Mouse (Mus musculus): ENCODE results near the gene Atp2b2.

The Atp2b2 gene

GRCm38 (mm10) chr6:114042332-114042731 is at the start of gene Atp2b2:
TSS of gene Atp2b2 (minus strand) at chr6:114042613.
- peak; percentile 61 for DNase-seq

DNA sequence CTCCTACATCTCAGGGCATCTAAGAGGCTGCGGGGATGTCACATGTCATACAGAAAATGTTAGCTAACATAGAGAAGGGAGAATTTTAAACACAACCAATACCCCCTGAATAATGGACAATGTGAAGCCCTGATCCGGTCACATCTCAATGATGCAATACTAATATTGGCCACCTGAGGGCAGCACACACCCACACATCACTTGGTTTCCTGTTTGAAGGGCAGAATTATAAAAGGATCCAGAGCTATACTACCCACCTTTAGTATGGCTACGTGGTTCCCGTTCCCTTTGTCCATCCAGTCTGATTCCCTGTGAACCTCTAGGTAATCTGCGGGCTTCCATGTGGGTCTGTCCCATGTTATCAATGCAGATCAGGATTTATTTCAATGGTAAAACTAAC is 47.2 kb upstream of the Atp2b2 start:
- DNase-seq = no peak

DNA sequence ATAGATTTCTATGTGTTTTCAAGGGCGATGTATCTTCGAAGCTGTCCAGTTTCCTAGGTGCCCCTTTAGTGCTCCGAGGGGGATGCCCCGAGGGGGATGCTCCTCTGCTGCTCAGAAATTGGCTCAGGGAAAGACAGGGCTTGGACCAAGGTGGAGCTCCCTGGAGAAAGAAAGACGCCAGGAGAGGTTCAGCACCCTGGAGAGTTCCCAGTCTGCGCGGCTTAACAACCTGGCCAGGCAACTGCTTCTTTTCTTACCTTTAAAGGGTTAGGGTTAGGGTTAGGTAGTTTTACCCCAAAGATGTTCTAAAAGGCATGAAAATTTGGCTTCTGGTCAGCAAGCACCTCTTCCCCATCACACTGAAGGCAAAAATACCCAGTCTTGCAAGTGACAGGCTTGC is 44.7 kb upstream of the Atp2b2 start:
- DNase-seq = no peak

DNA sequence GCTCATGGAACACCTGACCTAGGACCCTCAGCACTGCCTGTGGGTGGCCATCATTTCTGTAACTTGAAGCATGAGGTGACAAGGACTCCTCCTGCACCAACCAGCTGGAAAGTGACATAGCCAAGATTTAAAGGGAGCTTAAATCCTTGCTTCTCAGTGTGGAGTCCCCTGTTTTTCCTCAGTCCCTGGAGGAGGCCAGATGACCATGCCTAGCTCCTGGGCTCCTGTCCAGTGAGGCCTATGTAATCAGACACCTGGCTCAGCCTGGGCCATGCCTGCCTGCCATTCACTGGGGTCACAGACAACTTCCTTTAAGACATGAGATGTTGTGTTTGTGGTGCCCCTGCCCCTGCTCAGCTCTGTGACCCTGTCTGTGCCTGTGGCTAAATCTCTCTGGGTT is 36.1 kb upstream of the Atp2b2 start:
- peak; percentile 42 for DNase-seq

GRCm38 (mm10) chr6:114076560-114076959 is 34.1 kb upstream of the Atp2b2 start:
- peak; percentile 72 for DNase-seq

DNA sequence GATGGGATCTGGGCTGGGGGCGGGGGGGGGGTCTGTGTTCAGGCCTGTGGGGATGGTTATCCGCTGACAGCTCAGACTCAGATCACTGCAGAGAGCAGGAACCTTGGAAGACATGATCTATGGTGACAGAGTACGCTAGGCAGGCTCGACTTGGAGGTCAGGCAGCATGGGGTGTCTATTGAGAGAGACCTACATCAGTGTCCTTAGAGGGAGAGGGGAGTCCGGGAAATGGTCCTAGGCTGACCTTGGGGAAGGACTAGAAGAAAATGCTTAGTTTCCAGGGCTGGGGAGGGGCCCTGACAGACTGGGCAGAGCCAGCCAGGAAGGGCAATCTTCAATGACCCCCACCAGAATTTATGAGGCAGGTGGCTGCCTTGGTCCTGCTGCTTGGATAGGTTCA is 33.6 kb upstream of the Atp2b2 start:
- DNase-seq = no peak

GRCm38 (mm10) chr6:114074929-114075328 is 32.5 kb upstream of the Atp2b2 start:
- DNase-seq = no peak

DNA sequence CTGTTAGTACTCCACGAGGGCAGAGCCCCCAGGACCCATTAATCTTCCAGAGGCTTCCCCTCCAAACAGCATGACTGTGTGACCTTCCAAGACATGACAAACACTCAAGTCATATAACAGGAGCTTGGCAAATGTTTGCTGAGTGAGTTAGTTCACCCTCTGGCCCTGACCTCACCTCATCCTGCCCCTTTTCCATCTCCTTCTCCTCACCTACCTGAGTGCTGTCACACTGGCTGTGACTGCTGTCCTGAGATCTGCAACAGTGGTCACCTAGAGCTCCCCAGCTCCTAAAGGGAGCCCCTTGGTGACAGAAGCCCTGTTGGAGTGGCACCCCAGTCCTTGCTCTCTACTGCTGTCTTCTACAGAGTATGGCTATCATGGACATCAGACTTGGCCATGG is 31.8 kb upstream of the Atp2b2 start:
- DNase-seq = no peak

GRCm38 (mm10) chr6:114071564-114071963 is 29.2 kb upstream of the Atp2b2 start:
- DNase-seq = peak; percentile 63

- DNase-seq = no peak
Measured at GRCm38 (mm10) chr6:114063100-114063499, 20.7 kb upstream of the Atp2b2 start.

DNA sequence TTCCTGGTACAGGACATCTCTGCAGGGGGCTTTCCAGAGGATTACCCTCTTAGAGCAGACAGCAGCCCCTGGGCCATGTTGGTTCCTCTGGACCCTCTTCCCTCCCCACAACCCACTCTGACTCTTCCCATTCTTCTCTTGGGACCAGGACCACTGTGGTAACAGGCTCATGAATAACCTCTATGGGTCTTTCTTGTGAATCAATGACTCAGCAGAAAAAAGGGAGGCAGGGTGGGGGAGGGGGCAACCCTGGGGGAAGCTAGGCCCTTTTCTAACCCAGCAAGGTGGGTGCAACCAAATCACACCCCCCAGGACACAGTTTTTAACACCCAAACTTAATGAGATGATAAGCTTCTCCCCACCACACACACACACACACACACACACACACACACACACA is 20.3 kb upstream of the Atp2b2 start:
- no peak for DNase-seq

GRCm38 (mm10) chr6:114059206-114059605 is 16.8 kb upstream of the Atp2b2 start:
- DNase-seq = no peak

- DNase-seq = no peak
Measured at GRCm38 (mm10) chr6:114058030-114058808, 15.8 kb upstream of the Atp2b2 start.

- DNase-seq = no peak
Measured at GRCm38 (mm10) chr6:114055311-114055710, 12.9 kb upstream of the Atp2b2 start.

- no peak for DNase-seq
Measured at GRCm38 (mm10) chr6:114044962-114045361, 2.5 kb upstream of the Atp2b2 start.

GRCm38 (mm10) chr6:114042836-114043235 is 423 bp upstream of the Atp2b2 start:
- peak; percentile 52 for DNase-seq

DNA sequence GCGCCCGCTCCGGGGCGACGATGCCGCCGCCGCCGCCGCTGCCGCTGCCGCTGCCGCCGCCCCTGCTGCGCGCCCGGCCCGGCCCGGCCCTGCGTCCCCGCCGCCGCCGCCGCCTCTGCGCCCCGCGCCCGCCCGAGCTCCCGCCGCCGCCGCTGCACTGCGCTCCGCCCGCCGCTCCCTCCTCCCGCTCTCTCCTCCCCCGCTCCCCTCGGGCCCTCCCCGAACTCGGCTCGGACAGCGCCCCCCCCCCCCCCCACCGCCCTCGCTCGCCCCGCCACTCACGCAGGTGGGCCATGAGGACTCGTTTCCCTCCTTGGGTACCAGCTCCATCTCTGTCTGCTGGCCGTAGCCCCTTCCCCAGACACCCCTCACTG is 515 bp downstream of the Atp2b2 start:
- peak; percentile 49 for DNase-seq

DNA sequence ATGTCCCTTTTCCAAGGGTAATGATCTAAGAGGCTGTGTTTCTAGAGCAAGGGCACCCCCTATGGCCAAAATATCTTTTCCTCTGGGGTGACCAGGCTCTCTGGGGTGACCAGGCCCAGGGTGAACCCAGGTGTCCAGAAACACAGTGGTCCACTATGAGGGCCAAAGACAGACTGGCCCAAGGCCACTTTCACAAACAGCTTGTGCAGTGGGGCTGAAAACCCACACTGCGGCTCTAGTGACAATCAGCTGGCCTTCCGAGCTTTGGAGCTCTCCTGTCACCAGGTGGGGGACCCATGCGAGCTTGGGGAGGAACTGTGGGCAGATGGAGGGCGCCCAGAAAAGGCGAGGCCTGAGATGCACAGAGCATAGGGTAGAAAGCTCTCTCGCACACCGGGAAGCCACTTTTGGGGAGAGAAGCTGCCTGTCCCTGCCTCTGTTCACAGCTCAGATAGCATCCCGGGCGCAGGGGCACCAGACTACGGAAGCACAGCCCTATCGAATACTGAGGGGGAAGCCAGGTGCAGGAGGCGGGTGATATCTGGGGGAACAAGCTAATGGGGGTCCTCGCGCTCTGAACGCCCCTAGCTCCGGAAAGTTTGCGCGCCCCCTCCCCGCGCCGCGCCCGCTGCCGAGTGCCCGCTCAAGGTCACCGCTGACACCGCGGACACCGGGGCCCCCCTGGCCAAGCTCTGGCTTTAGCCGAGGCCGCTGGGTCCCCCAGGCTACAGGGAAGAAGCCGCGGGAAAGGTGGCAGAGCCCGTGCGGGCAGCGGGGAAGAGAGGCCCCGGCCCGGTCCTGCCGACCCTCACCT is 1.1 kb downstream of the Atp2b2 start:
- peak; percentile 82 for DNase-seq

DNA sequence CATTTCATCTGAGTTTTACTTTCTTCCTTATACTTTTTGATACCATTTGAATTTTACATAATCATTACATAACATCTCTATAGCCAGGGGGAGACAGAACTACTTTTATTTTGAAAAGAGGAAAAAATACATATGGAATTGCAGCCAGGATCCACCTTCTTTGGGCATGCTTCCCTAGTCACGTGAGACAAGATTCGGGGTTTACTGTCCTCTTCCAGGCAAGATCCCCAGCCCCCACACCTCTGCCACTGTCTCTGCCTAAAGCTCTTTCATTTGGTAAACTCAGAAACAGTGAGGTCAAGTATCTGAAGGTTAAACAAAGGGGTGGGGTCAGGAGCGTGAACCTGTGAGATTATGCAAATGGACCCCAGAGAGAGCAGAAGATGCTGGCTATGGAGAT is 6.7 kb downstream of the Atp2b2 start:
- no peak for DNase-seq

DNA sequence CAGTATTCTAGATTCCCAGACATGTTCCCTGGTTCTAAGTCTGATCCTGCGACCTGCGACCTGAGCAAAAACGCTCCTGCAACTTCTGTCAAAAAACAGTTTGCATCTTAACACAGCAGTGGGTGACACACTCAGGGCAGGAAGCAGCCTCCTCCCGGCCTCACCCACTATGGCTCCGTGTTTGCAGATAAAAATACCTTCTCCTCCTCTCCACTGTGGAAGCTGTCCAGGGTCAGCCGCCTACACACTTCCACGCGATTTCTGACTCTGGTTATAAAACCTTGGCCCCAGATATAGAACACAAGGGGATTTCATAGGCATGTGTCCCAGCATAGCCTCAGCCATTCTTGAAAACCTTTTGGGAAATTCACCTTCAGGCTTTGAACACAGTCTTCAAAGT is 9.6 kb downstream of the Atp2b2 start:
- peak; percentile 67 for DNase-seq

DNA sequence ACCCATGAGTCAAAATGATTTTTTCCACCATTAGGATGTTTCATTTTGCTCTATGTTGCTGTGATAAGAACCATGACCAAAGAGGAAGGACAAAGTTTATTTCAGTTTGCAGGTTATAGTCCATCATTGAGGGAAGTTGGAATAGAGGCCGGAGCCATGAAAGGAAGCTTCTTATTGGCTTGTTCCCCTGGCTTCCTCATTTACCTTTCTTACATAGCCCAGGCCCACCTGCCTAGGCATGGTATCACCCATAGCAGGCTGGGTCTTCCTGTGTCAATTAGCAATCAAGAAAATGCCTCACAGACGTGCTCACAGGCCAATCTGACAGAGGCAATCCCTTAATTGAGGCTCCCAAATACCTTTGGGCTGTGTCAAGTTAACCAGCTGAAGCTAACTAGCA is 18.6 kb downstream of the Atp2b2 start:
- no peak for DNase-seq

DNA sequence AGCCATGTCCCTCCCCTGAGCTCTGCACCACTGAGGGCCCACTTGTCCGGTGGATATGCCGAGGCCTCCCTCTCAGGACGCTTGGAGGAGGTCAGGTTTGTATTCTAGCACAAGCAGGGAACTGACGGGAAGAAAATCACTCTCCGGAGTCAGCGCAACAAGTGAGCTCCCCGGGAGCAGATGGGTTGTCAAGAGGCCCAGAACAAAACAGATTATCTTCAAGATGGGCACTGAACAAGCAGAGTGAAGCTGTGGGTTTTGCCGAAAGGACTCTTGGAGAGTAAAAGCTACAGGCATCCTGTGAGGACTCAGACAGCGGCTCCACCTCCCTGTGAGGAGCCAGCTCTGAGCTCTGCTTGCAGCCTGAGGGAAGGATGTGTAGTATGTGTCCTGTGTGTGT is 20.3 kb downstream of the Atp2b2 start:
- DNase-seq = peak; percentile 55

DNA sequence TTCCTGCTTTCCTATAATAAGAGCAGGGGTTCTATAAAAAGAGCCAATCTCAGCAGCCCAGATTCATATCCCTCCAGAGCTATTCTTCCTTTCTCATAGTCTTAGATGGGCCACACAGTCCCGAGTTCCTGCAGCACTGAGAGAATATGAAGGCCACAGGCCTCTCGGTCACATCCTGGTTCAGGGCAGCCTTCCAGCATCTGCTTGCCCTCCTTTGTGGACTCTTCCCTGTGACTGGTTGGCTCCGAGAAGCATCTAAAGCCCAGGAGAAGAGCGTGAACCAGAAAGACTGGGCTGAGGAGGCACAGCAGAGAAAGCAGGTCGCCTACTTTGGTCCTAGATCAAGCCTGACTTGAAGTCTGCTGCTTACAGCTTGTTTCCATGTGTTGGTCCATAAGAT is 28.6 kb downstream of the Atp2b2 start:
- no peak for DNase-seq

DNA sequence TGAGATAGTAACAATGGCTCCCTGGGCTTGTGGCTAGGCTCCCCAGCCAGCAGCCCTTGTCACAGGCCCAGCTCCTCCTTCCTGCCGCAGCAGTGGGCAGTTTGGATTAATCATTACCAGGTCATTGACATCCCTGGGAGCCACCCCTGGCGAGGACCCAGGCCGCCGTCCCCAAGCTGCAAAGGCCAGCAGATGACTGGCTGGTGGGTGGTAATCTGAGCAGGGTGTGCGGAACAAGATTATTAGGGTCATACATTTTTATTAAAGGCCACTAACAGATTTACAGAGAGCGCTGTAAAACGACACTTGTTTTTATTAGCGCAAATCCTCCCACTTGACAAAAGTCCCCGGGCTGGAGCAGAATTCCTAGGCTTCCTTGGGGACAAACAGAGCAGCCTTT is 29.6 kb downstream of the Atp2b2 start:
- DNase-seq = peak; percentile 60
